Mouse (Mus musculus) erythroblast, embryonic 14.5 days (primary cell): ENCODE results near the gene Bmp8b.

Experiments used
- GATA1 ChIP-seq: IDR thresholded peaks from 2 replicates; pipeline ENCODE4 v1.6.1; 2012; ENCODE audit warnings: low read length, inconsistent platforms, mixed read lengths
- TAL1 ChIP-seq: IDR thresholded peaks from 3 replicates; pipeline ENCODE4 v1.6.1; 2012; ENCODE audit warnings: low read length, inconsistent platforms, mixed read lengths

- no peak for TF ChIP-seq TAL1
- no peak for TF ChIP-seq GATA1
Observed at GRCm38 (mm10) chr4:123104651-123105450, at the start of gene Bmp8b.
